Mouse (Mus musculus): ENCODE data around the gene Ccl26. TPM values are rescaled to one million over a fixed set of nuclear protein-coding genes. Genes with fewer than 3 reads are reported as not detected.
"Not testable (repeated sequence)": the region's sequence is repeated elsewhere in the genome, so short reads cannot be mapped to it uniquely, and the experiment has no call there.

Ccl26 gene
- total RNA-seq (2022): not detected

GRCm38 (mm10) chr5:135563469-135563868, at the start of gene Ccl26:
TSS of gene Ccl26 (minus strand) at chr5:135563569.
- no peak for DNase-seq (ENCODE audit: low spot score in 2 of 2)

- no peak for DNase-seq (ENCODE audit: low spot score in 2 of 2)
Observed at GRCm38 (mm10) chr5:135609794-135610193, 46.4 kb upstream of the Ccl26 start.

GRCm38 (mm10) chr5:135607581-135607980, 44.2 kb upstream of the Ccl26 start:
- no peak for DNase-seq (ENCODE audit: low spot score in 2 of 2)

DNA sequence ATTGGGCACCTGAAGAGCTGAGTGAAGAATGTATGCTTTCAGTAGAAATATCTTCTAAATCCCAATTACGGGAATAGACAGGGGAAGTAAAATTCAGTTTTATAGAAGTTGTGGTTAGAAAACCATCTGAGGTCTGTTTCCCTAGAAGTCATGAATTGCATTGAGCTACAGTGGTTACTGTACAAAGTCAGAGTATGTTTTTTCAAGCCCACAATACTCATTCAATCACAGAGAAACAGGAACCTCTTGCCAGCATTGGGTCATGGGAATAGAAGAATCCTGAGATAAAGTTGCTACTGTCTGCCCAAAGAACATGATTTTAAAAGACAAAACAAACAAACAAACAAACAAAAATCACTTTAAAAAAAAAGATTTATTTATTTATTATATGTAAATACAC, 43.3 kb upstream of the Ccl26 start:
- not testable (repeated sequence) for DNase-seq (ENCODE audit: low spot score in 2 of 2)

GRCm38 (mm10) chr5:135604643-135605042, 41.3 kb upstream of the Ccl26 start:
- not testable (repeated sequence) for DNase-seq (ENCODE audit: low spot score in 2 of 2)

DNA sequence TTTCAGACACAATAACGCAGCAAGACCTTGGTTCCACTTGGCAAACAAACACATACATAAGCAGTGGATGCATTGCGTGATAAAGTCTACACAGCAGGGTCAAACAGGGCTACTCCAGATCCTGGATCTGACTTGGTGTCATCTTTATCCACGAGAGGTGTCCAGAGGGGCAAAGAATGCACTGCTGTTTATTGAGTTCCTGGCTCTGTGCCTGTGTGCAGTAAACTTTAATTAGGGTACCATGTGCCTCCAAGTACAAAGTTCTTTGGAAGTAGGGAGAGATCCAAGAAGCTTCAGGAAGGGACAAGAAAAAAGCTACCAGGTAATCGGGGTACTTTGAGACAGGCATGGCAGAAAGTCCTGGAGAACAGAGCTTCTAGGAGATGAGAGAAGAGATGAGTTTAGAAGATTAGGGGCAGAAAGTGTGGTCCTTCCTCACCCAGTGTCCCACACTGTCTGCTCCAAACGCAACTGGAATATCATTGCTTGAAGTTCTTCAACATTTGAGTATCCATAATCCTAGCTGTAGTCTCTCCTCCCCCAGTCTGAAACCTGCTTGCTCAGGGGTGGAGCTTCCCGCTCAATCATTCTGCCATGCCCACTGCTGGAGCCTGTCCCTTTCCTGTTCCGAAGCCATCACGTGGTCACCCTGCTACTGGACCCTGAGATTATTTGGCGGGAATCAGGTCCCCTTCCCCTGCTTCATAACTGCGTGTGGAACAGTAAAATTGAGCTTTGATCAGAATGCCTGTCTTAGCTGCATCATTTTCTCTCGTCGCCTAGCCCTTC, 26.8 kb upstream of the Ccl26 start:
- DNase-seq (ENCODE audit: low spot score in 2 of 2): no peak

- no peak for DNase-seq (ENCODE audit: low spot score in 2 of 2)
Observed at GRCm38 (mm10) chr5:135587764-135588163, 24.4 kb upstream of the Ccl26 start.

DNA sequence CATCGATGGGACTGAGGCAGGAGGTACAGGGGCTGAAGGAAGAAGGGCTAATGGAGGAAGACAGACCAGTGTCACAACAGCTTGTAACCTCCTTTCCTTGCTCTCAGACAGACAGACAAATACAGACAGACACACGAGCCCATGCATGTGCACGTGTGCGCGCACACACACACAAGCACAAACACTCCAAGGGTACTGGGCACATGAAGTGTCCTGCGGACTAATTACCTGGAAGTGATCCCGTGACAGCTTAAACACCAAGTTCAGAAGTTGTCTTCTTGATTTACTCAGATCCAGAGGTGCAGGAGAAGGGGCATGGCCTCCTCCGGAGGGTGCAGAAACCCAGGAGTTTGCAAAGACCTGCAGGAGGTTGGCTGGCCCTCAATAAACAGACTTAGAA, 22.3 kb upstream of the Ccl26 start:
- no peak for DNase-seq (ENCODE audit: low spot score in 2 of 2)

- DNase-seq (ENCODE audit: low spot score in 2 of 2): no peak
Observed at GRCm38 (mm10) chr5:135582330-135582729, 19.0 kb upstream of the Ccl26 start.

DNA sequence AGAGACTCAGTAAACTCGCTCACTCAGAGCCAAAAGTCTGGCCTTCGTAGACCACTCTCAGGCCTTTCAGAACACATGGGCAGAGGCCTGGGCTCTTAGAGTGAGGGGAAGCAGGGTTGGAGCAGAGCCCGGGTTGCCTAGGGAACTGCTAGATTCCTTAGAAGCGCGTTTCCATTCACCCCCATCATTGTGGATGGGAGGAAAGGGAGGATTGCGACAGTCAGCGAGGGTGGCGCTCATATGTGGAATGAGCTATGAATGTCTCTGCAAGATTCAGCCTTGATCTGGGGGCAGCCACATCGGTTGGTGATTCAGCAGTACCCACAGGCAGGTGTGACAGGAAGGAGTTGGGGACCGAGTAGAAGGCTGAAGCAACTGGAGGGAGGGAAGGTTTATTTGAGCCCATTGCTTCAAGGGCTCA, 16.0 kb upstream of the Ccl26 start:
- no peak for DNase-seq (ENCODE audit: low spot score in 2 of 2)

DNA sequence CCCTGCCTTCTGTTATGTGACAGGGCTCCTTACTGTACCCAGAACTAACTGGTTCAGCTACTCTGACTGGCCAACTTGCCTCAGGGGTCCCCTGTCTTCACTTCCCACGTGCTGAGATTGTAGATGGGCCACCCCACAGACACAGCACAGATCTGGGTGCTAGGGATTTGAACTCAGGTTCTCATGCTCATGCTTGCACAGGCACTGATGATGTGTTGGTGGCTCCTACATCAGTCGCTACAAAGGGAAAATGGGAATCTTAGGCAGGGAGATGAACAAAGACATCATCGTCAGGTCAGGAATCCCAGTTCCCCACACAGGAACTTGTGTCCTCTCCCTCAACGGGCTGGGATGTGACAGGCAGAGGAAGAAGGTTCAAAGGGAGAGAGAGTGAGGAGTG, 12.7 kb upstream of the Ccl26 start:
- no peak for DNase-seq (ENCODE audit: low spot score in 2 of 2)

DNA sequence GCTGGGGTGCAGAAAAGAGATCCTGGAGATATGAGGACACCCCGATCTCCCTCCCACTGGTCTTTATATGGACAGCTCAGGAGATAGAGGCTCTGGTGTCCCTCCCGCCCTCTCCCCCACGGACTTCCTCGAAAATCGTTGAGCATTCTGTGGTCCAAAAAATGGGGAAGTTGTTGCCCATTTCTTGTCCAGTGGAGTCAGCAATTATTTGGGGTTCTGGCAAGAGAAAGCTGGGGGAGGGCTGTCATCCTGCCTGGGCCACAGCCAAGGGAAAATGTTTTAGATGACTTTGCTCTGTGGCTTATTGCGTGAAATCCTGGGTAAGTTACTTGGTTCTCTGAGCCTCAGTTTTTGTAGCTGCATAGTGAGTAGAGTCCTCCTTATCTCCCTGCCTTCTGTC, 9.6 kb upstream of the Ccl26 start, which contains the start of gene Ccl24:
Gene Ccl24 (minus strand): TSS at position 44 of the 400 bp plus-strand sequence.
- no peak for DNase-seq (ENCODE audit: low spot score in 2 of 2)

DNA sequence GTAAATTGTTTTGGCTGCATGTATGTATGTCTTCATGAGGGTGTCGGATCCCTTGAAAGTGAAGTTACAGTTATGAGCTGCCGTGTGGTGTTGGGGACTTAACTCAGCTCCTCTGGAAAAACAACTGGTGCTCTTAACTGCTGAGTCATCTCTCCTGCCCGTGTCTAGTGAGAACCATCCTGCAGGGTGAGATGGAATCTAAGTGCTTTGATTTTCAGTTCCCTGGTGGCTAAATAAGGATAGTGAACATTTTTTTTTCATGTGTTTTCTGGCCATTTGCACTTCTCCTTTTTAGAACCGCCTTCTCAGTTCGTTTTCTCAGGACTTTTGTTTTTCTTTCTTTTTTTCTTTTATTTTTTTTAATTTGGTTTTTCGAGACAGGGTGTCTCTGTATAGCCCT, 5.3 kb upstream of the Ccl26 start:
- no peak for DNase-seq (ENCODE audit: low spot score in 2 of 2)

GRCm38 (mm10) chr5:135567556-135568265, 4.3 kb upstream of the Ccl26 start:
- no peak for DNase-seq (ENCODE audit: low spot score in 2 of 2)

GRCm38 (mm10) chr5:135557671-135558070, 5.7 kb downstream of the Ccl26 start:
- no peak for DNase-seq (ENCODE audit: low spot score in 2 of 2)

DNA sequence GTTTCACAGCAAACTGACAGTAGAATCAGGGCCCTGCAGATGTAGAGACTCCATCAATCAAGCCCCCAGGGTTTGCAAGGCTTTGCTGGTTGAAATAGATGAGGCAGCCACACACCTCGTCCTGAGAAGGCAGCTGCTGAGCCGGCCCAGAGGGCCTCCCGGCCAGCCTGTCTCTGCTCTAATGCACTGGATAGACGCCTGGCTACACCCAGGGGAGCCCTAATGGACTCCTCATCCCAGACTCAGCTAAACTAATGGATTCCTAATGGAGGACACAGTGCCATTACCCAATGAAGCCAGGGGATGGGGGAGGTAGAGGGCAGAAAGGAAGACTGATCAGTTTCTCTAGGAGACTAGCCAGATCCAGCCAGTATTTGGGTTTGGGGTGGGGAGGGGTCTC, 6.3 kb downstream of the Ccl26 start:
- DNase-seq (ENCODE audit: low spot score in 2 of 2): no peak

DNA sequence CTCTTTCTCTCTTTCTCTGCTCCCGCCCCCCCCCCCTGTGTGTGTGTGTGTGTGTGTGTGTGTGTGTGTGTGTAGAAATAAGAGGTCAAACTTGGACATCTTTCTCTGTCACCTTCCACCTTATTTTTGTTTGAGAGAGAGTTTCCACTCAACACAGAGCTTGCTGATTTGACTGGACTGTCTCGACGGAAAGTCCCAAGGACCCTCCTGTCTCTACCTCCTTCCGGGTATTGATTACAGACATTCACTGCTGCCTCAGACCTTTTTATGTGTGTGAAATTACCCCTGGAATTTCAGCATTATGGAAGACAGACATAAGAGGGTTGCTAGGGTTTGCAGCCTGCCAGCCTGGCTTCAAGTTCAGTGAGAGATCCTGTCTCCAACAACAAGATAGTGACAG, 7.1 kb downstream of the Ccl26 start:
- DNase-seq (ENCODE audit: low spot score in 2 of 2): no peak

DNA sequence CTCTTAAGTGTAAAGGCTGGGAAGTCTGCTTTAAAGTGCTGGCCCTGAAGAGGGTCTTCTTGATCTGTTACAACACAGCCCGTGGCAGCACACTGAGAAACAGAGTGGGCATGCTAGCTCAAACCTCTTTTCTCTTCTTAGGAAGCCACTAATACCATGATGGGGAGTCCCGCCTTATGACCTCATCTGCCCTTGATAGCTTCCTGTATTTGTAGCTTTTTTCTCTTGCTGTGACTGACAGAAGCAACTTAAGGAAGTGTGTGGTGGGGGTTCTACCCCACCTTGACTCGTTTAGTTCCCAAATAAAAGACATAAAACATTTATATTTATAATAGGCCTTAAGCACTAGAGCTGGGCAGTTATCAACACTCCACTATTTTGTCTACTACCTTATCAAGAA, 11.8 kb downstream of the Ccl26 start:
- DNase-seq (ENCODE audit: low spot score in 2 of 2): no peak

- DNase-seq (ENCODE audit: low spot score in 2 of 2): no peak
Observed at GRCm38 (mm10) chr5:135550910-135551309, 12.5 kb downstream of the Ccl26 start.

- no peak for DNase-seq (ENCODE audit: low spot score in 2 of 2)
Observed at GRCm38 (mm10) chr5:135547990-135548389, 15.4 kb downstream of the Ccl26 start.

DNA sequence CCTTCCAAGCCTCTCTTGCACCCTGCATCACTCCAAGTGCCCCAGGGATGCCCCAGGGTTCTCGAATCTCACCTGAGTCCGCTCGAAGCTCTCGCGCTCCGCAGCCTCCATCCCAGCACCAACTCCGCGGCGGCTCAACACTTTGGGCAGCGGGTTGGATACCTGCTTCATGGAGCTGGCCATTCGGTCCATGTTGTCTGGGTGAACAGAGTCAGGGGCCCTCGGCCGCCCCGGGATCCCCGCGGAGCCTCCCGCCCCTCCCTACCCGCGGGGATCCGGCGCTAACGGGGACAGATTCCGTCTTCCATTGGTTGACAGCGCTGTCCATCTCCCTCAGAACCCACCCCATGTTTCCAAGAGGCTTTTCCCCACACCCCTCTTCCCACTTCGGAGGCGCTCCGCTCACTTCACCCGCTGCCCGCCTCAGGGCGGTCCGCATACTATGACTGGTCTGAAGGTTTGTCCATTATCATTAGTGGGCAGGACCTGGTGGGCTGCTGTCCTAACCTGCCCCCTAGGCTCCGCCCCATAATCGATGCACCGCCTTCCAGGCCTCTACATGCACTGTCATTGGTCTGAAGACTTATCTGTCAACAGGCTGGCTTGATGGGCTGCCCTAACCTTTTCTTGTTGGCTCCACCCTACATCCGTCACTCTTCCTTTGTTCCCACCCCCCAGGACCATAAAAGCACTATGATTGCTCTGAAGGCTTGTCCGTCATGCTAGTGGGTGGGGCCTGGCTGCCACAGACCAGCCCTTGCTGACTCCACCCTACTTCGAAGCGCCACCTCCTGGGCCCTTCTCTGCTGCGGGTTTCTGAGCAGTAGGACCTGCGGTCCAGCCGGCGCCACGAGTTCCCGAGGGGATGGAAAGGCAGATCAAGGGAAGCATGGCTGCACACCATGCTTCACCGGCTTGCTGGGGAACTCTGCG, 18.2 kb downstream of the Ccl26 start, which contains the start of gene Hip1:
Gene Hip1 (minus strand): TSS at position 256 of the 933 bp plus-strand sequence.
- peak; percentile 99 to 100 for DNase-seq (ENCODE audit: low spot score in 2 of 2)

Data from gastrocnemius, adult 8-10 months (tissue).